Mouse (Mus musculus) olfactory bulb, adult 2 months (tissue): ENCODE data around the gene Alkbh6.

Experiments
- CTCF ChIP-seq: fragments of 200-500 bp; IDR thresholded peaks from 2 replicates; pipeline ENCODE4 v1.5.1; 2012; ENCODE audit warnings: low read depth, mild to moderate bottlenecking, low read length, moderate library complexity; ENCODE audit not compliant: insufficient read depth
- POLR2A ChIP-seq: fragments of 200-500 bp; IDR thresholded peaks from 2 replicates; pipeline ENCODE4 v1.6.1; 2012; ENCODE audit warnings: mild to moderate bottlenecking, low read depth, low read length, moderate library complexity; ENCODE audit not compliant: insufficient read depth

- TF ChIP-seq CTCF: no peak
- TF ChIP-seq POLR2A: no peak
These were observed 14.2 kb upstream of the Alkbh6 start for GRCm38 (mm10) chr7:30294296-30294695.
